Mouse (Mus musculus) MEL (cell line): ENCODE data around the gene Scn8a. TPM values are rescaled to one million over a fixed set of nuclear protein-coding genes. Genes with fewer than 3 reads are reported as not detected.

ENCODE experiments used
- DNase-seq: peaks from one replicate; pipeline ENCODE4 v3.0.0; 2011; ENCODE audit warnings: low read depth, low spot score
- H3K27ac ChIP-seq: 2 replicates; pipeline ENCODE4 v1.5.1; 2012; ENCODE audit warnings: low read depth, mild to moderate bottlenecking, control low read depth, low read length, moderate library complexity; ENCODE audit not compliant: control insufficient read depth
- H3K27me3 ChIP-seq, 2 experiments: fragments of 150-350 bp in 1 of 2; sonication (generic) in 1 of 2; 2 replicates each; pipeline ENCODE4 v1.6.1; 2012; ENCODE audit warnings: low read length in 2 of 2, mild to moderate bottlenecking in 2 of 2, improper control_type of control experiment in 1 of 2, moderate library complexity in 1 of 2; ENCODE audit not compliant: insufficient read depth in 2 of 2, control insufficient read depth in 1 of 2
- H3K36me3 ChIP-seq, 2 experiments: 2 replicates each; pipeline ENCODE4 v1.6.1; 2012 to 2014; ENCODE audit warnings: low read length in 2 of 2, improper control_type of control experiment in 1 of 2, inconsistent platforms in 1 of 2, mild to moderate bottlenecking in 1 of 2; ENCODE audit not compliant: insufficient read depth in 2 of 2, control insufficient read depth in 1 of 2
- H3K4me1 ChIP-seq, 2 experiments: fragments of 150-350 bp in 1 of 2; sonication (generic) in 1 of 2; 2 replicates each; pipeline ENCODE4 v1.6.1; 2012; ENCODE audit warnings: low read length in 2 of 2, improper control_type of control experiment in 1 of 2, mild to moderate bottlenecking in 1 of 2; ENCODE audit not compliant: insufficient read depth in 2 of 2, control insufficient read depth in 1 of 2
- H3K4me3 ChIP-seq, 2 experiments: fragments of 150-350 bp in 1 of 2; sonication (generic) in 1 of 2; 2 replicates each; pipeline ENCODE4 v1.5.1; 2012; ENCODE audit warnings: low read depth in 2 of 2, low read length in 2 of 2, mild to moderate bottlenecking in 2 of 2, moderate library complexity in 2 of 2, control low read depth in 1 of 2, improper control_type of control experiment in 1 of 2; ENCODE audit not compliant: control insufficient read depth in 1 of 2, insufficient read depth in 1 of 2
- H3K79me2 ChIP-seq: 2 replicates; pipeline ENCODE4 v1.6.1; 2012; ENCODE audit warnings: mild to moderate bottlenecking, low read length, moderate library complexity; ENCODE audit not compliant: control insufficient read depth, poor library complexity, insufficient read depth
- H3K9ac ChIP-seq: 2 replicates; pipeline ENCODE4 v1.6.1; 2012; ENCODE audit warnings: low read depth, mild to moderate bottlenecking, control low read depth, low read length, moderate library complexity; ENCODE audit not compliant: control insufficient read depth, poor library complexity, severe bottlenecking
- H3K9me3 ChIP-seq: fragments of 150-350 bp; sonication (generic); replicated peaks from 2 replicates; pipeline ENCODE4 v1.6.1; 2012; ENCODE audit warnings: mild to moderate bottlenecking, low read length, improper control_type of control experiment, moderate library complexity; ENCODE audit not compliant: insufficient read depth
- BHLHE40 ChIP-seq: IDR thresholded peaks from 2 replicates; pipeline ENCODE4 v1.6.1; 2012; ENCODE audit warnings: low read depth, mild to moderate bottlenecking, inconsistent platforms, low read length, improper control_type of control experiment, borderline replicate concordance
- E2F4 ChIP-seq: IDR thresholded peaks from 2 replicates; pipeline ENCODE4 v1.6.1; 2011; ENCODE audit warnings: low read depth, low read length, improper control_type of control experiment, borderline replicate concordance
- EP300 ChIP-seq, 2 experiments: IDR thresholded peaks; 2 replicates each; pipeline ENCODE4 v1.6.1; 2011; ENCODE audit warnings: improper control_type of control experiment in 2 of 2, low read length in 2 of 2, low read depth in 1 of 2, mild to moderate bottlenecking in 1 of 2
- GABPA ChIP-seq: IDR thresholded peaks from 2 replicates; pipeline ENCODE4 v1.6.1; 2012; ENCODE audit warnings: low read depth, mild to moderate bottlenecking, inconsistent platforms, low read length, improper control_type of control experiment, moderate library complexity
- HCFC1 ChIP-seq: IDR thresholded peaks from 2 replicates; pipeline ENCODE4 v1.6.1; 2012; ENCODE audit warnings: low read depth, mild to moderate bottlenecking, inconsistent platforms, low read length, improper control_type of control experiment, moderate library complexity
- MAZ ChIP-seq: IDR thresholded peaks from 2 replicates; pipeline ENCODE4 v1.6.1; 2012; ENCODE audit warnings: low read depth, mild to moderate bottlenecking, inconsistent platforms, low read length, improper control_type of control experiment
- MEF2A ChIP-seq: IDR thresholded peaks from 2 replicates; pipeline ENCODE4 v1.6.1; 2014; ENCODE audit warnings: low read depth, mild to moderate bottlenecking, inconsistent platforms, low read length, improper control_type of control experiment; ENCODE audit not compliant: poor library complexity, insufficient replicate concordance, severe bottlenecking; ENCODE audit errors: extremely low read depth
- MYB ChIP-seq: IDR thresholded peaks from 2 replicates; pipeline ENCODE4 v1.6.1; 2011; ENCODE audit warnings: mild to moderate bottlenecking, low read depth, low read length, improper control_type of control experiment
- POLR2A ChIP-seq, 2 experiments: IDR thresholded peaks; 2 replicates each; pipeline ENCODE4 v1.6.1; 2011 to 2012; ENCODE audit warnings: low read length in 2 of 2, mild to moderate bottlenecking in 2 of 2, control low read depth in 1 of 2, improper control_type of control experiment in 1 of 2, low read depth in 1 of 2, moderate library complexity in 1 of 2; ENCODE audit not compliant: control insufficient read depth in 1 of 2, insufficient read depth in 1 of 2, poor library complexity in 1 of 2
- POLR2AphosphoS2 ChIP-seq: IDR thresholded peaks from 2 replicates; pipeline ENCODE4 v1.6.1; 2011; ENCODE audit warnings: low read length, improper control_type of control experiment
- RAD21 ChIP-seq: IDR thresholded peaks from 2 replicates; pipeline ENCODE4 v1.6.1; 2011; ENCODE audit warnings: mild to moderate bottlenecking, low read depth, low read length, improper control_type of control experiment
- SMC3 ChIP-seq: IDR thresholded peaks from 2 replicates; pipeline ENCODE4 v1.6.1; 2011; ENCODE audit warnings: low read depth, low read length, improper control_type of control experiment
- TAL1 ChIP-seq: IDR thresholded peaks from 2 replicates; pipeline ENCODE4 v1.6.1; 2012; ENCODE audit warnings: mild to moderate bottlenecking, inconsistent platforms, low read length, moderate library complexity, mixed read lengths
- TBP ChIP-seq: IDR thresholded peaks from 2 replicates; pipeline ENCODE4 v1.8.0; 2011; ENCODE audit warnings: low read depth, low read length, improper control_type of control experiment
- USF1 ChIP-seq: IDR thresholded peaks from 2 replicates; pipeline ENCODE4 v1.6.1; 2014; ENCODE audit warnings: low read depth, mild to moderate bottlenecking, inconsistent platforms, low read length, improper control_type of control experiment, moderate library complexity
- ZNF384 ChIP-seq: IDR thresholded peaks from 2 replicates; pipeline ENCODE4 v1.6.1; 2012; ENCODE audit warnings: low read depth, mild to moderate bottlenecking, inconsistent platforms, low read length, improper control_type of control experiment
- polyA plus RNA-seq, 2 experiments: library from polyadenylated mRNA; stranded (reverse) in 1 of 2; unstranded in 1 of 2; fragments of >175 nt in 1 of 2; fragments of >200 nt in 1 of 2; gene quantifications; 2 replicates each; pipeline versions ENCODE4 v1.2.1 to v1.2.4; 2012; ENCODE audit warnings: low replicate concordance in 2 of 2, low read depth in 1 of 2; ENCODE audit not compliant: insufficient read length in 2 of 2, insufficient read depth in 1 of 2, missing spikeins in 1 of 2
- total RNA-seq: library from RNA; depleted of rRNA; stranded (reverse); fragments of 300-350 nt; gene quantifications from 2 replicates; pipeline ENCODE4 v1.2.3, GENCODE M21; 2012

Scn8a gene
- total and polyA plus RNA-seq, 3 experiments: 0.01 to 0.08 TPM; not detected in 1

- H3K27me3 ChIP-seq: peaks cover 0 to 8% of the 10 kb centered on the region in 2 experiments; a peak in 3 of 4 replicates
- no peaks in the 10 kb centered on the region for H3K79me2 ChIP-seq
- no peak overlapping the region for H3K27ac ChIP-seq
- DNase-seq: no peak
- no peaks in the 10 kb centered on the region for H3K36me3 ChIP-seq
- H3K9ac ChIP-seq: no peak overlapping the region
- TF ChIP-seq SMC3: no peak
- TF ChIP-seq EP300 (IDR thresholded peaks at IDR 0.05; ENCODE audit: low read depth in 1 of 2, low read length in 2 of 2): no peak
- no peak for TF ChIP-seq TAL1
- TF ChIP-seq BHLHE40: no peak
- TF ChIP-seq GABPA: no peak
- no peak overlapping the region for H3K4me3 ChIP-seq
- H3K4me1 ChIP-seq: no peaks in the 10 kb centered on the region
- no peaks in the 10 kb centered on the region for H3K9me3 ChIP-seq
Measured at GRCm38 (mm10) chr15:100983427-100984153, 113.9 kb downstream of the Scn8a start.

DNA sequence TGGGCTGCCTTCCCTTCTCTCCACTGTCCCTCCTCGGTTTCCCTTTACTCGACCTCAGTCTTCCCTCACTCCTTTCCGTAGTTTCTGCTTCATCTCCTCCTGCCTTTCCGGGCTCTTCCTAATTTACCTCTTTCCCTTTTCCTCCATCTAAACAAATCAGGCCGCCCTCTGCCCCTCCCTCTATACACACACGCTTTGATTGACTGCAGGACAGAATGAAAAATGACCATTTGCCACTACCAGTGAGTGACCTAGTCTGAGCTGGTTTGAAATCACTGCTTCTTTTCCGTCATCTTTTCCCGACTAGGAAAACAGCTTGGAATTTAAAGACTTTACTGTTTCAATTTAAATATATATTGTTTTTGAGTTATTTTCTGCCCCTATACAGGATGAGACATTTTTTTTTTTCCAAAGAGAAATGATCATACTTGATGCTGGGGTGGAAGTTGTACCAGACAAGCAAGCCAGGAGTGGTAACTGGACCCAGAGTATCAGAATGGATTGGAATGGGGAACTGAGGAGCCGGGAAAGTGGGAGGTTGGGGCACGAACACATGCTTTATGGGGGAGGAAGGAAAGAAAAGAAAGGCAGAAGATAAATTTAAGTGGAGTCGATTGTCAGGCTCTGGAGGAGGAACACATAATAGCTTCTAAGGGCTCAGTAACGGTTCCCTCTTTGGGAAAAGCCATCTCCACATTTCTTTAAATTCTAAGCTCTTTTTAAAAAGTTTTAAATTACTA is 114.7 kb downstream of the Scn8a start:
- H3K79me2 ChIP-seq: no peaks in the 10 kb centered on the region
- H3K27me3 ChIP-seq: peaks cover 0 to 8% of the 10 kb centered on the region in 2 experiments; a peak in 3 of 4 replicates
- DNase-seq: no peak
- no peak overlapping the region for H3K4me3 ChIP-seq
- no peak overlapping the region for H3K9ac ChIP-seq
- H3K4me1 ChIP-seq: no peaks in the 10 kb centered on the region
- no peak overlapping the region for H3K27ac ChIP-seq
- H3K9me3 ChIP-seq: no peaks in the 10 kb centered on the region
- TF ChIP-seq TAL1 (no peak), ZNF384 (no peak), USF1 (no peak), GABPA (no peak), EP300 (IDR thresholded peaks at IDR 0.05; ENCODE audit: low read depth in 1 of 2, low read length in 2 of 2) (no peak), HCFC1 (no peak), TBP (no peak), RAD21 (no peak), MEF2A (no peak), MAZ (no peak), E2F4 (no peak), POLR2A (IDR thresholded peaks at IDR 0.05; ENCODE audit: control insufficient read depth in 1 of 2, insufficient read depth in 1 of 2, low read depth in 1 of 2, low read length in 2 of 2, poor library complexity in 1 of 2) (no peak), POLR2AphosphoS2 (no peak), MYB (no peak)
- no peaks in the 10 kb centered on the region for H3K36me3 ChIP-seq
